Mouse (Mus musculus): ENCODE data around the gene Chdh. TPM values are rescaled to one million over a fixed set of nuclear protein-coding genes. Genes with fewer than 3 reads are reported as not detected.
A peak's percentile ranks its signal among the peaks of the same experiment; 100 is the strongest.

The Chdh gene
- total RNA-seq, 2 experiments from 2014 or later = 16.1 to 26.4 TPM

DNA sequence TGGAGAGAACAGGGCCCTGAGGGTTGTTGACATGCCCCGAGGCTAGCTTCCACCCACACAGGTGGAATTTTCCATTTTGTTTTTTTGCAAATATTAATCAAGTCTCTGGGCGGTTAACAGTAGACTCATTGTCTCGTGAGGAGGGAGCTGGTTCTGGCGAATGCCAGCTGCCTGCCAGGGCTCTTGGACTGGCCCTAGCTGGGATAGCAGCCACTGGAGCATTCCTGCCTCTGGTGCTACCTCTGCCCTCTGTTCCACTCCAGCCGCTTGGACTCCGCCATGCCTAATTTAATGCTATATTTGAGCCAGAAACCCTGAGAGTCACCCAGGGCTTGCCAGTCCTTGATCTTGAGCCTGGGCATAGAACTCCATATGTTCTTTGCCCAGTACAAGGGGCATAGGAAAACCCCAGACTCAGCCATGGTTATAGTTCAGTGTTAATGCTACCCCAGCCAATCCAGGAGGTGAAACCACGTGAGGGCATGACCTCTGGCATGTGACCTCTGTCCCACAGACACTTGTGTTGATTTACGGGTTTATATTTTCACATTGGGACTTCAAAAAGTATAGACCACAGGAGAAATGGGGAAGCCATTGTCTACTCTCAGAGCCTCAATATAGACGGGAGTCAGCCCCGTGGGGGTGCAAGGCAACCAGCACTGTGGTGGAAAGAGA lies 3.2 kb downstream of the Chdh start:
- DNase-seq = peak; percentile 57

DNA sequence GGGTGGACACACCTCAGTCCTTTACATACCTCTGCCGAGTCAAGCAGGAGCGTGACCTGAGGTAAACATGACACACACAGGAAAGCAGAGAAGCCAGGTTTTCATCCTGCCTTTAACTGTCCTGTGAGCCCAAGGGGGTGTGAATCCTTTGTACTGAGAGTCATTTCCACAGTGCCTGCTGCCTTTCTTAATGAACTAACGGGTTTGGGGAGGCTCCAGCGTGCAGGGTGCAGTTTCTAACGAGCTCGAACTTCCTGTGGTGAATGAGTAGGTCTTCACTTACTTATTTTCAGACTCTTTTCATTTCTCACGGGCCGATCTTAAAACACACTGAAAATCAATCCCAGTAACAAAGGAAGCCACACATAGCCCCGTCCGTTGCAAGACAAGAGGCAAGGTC lies 5.7 kb downstream of the Chdh start:
- no peak for DNase-seq

DNA sequence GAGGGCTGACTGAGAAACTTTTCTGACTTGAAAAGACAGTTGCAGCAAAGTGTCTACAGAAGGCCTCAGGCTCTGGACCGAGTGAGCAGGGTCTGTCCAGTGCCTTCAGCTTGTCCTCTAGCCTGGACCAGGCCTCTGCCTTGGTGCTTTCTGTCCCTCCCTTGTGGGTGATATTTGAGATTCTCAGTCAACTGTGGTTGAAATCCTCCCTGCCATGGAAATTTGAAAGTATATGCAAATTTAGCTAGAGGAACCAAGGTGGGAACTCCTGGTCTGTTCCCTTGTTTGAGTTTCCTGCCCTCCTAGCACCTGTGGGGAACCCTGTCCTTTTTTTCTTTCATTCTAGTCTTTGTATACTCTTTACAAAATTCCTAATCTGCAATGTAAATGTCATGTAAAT lies 6.2 kb downstream of the Chdh start:
- no peak for DNase-seq

DNA sequence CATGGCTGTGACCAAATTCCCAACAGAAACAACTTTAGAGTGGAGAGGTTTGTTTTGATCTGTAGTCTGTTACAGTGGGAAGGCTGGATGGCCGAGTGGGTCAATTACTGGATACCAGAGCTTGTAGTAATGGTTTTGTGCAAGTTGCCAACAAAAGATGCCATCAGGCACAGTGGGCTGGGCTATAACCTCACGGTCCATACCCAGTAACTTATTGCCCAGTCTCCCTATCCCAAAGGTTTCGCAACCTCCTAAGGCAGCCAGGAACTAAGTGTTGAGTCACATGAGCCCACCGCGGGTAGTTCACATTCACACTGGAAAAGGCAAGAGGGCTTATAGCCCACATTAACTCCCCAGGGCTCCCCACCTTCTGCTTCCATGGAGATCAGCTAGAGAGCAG lies 7.8 kb downstream of the Chdh start:
- DNase-seq = no peak

DNA sequence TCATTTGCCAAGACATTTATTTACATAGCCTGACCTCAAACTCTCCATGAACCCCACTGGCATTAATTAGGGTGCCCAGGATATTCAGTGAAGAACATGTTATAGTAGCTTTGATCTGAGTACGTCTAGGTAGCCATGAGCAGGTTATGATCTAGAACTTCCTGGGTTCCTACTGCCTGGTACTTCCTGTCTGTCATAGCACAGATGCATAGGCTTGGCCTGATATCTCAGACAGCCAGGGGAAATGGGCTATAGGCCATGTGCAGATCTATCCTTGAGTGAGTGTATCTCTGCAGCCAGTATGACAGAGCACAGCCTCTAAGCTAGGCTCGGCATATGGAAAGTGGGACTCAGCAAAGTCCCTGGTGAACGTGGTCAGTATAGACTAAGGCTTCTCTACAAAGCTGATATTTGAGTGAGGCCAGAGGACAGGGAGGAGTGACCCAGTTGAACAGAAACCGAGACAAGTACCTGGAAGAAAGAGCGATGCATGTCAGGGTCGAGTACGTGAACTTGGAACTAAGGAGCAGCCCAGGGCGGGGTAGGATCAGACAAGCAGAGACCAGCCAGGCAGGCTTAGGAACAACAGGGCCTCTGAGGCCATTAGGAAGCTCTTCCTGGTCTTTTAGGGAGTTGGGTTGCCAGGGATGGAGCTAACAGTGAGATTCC lies 9.1 kb downstream of the Chdh start:
- no peak for DNase-seq

DNA sequence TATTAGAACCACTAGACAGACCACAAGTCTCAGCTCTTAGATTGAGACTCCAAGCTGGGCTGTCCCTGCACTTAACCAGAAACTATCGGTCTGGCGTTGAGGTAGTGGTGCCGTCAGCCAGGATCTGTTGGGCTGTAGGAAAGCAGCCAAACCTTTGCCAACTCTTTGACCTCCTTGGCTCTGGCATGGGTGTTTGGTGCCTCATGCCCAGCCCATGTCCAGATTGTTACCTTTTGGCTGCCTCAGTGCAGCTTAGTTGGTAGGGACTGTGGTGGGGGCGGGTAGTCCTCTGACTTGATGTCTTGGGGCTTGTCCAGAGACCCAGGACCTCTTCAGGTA lies 9.6 kb downstream of the Chdh start:
- DNase-seq = peak; percentile 50

DNA sequence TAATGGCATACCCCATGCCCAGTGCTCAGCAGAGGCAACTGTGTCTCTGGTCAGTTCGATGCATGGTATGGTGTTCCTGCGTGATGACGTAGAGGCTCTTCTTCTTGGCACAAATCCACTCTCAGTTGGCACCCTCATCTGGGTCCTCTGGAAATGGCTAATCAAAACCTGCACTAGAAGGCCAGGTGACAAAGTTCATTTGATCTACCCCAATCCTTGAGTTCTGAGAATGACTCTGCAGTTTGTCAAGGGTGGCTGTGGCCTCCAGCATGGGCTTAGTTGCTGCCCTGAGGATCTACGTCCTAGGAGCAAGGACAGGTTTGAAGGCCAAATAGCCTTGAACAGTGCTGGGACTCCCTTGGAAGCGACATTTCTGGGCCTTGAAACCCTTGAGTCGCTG lies 10.0 kb downstream of the Chdh start:
- DNase-seq = no peak

DNA sequence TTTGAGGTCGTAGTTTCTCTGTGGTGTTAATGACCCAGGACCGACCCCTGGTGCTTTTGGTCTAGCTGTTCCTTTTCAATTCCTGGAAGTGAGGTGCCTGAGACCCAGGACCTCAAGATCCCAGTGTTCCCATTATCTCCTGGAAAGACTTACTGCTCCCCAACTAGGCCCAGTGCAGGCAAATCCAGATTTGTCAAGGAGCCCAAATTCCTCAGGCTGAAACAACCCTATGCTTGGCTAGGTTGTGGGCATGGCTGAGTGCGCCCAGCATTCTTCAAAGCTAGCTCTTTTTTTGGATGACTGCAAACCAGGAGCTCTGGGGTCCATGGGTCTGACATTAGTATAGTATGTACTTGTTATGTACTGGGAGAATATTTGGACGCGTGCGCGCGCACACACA lies 10.6 kb downstream of the Chdh start:
- no peak for DNase-seq

DNA sequence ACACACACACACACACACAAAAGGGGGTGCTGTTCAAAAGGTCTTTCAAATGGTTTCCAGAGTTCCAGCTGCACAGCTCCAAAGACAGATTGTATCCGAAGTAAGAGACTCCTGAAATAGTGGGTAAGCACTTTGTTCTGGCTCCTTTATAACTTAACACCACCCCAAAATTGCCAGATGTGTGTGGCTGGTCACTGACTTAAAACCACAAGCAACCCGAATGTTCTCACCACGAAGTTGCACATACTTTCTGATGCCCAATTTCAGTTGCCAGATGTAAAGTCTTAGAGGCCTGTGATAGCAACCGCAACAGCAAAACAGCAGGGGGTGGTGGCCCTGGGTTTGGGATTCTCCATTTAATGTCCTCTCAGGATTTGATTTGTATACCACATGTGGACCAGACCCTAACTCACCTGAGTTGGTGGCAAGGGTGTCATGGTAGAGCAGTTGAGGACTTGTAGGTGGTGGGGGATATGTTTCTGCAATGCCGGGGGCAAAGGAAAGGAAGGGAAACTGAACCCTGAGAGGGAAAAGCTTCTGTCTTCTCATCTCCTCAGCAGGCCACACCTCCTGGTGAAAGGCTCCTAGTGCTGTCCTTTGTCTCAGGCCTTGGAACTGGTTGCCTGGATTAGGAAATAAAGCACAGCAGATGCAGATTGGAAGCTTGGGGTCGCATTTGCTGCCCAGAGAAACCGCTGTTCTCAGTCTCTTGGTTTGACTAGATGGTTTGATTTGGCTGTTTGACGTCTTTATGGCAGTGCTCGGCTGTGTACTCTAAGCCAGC lies 11.2 kb downstream of the Chdh start:
- DNase-seq = no peak

DNA sequence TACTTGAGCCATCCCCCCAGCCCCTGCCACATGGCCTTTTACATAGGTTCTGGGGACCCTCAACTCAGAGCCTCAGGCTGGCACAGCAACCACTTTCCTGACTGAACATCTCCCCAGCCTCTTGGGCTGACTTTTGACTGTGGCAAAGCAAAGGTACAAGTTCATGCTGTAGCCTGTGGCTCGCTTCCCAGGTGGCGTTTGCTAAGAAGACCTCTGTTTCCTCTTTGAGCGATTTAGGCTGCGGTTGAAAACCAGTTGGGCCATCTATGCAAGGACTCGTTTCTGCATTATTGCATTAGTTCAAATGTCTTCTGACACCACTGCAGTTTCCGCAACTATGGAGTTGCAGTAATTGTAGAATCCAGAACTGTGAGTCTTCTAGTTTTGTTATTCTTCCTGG lies 13.6 kb downstream of the Chdh start:
- no peak for DNase-seq

DNA sequence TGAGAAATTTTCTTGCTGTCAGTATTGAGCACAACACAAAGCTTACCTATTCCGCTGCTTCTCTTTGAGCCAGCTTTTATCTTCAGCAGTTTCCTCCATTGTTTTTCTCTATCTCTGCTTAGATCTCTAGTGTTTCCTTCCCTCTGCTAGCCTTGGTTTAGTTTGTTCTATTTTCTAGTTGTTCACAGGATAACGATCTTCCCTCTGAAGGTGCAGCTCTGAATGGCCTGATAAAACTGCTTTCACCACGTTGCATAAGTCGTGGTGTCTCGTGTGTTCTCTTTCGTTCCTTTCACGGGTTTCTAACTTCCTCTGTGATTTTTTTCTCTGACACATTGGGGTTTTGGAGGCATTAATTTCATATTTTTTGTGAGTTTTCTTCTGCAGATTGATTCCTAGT lies 15.6 kb downstream of the Chdh start:
- DNase-seq = no peak

DNA sequence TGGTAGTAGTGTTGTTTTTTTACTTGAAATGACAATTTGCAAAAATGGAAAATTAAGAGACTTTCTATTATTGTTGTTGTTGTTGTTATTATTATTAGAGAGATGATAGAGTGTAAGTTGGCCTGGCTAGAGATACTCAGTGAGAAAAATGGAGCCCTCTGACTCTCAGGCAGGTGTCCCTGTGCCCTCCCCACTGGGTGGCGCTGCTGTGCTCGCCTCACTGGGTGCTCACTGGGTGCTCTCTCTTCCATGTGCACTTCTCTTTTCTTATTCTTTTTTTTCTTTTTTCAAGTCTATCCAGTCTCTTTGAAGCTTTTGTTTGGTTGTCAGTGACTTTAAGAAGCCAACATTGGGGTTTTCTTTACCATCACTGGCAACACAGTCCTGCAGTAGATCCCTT lies 18.6 kb downstream of the Chdh start:
- peak; percentile 65 for DNase-seq

DNA sequence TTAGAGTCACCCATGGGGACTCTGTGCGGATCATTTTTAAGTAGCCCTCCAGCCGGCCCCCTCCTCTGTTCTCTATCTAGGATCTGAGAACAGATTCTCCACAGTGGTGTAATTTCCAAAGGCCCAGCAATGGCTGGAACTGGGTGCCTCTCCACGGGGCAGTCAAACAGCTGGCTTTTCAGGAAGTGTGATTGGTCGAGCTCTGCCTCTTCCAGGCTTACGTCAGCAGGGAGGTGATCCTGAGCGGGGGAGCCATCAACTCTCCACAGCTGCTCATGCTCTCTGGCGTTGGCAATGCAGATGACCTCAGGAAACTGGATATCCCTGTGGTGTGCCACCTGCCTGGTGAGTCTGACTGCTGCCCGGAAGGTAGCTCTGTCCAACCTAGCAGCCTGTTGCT lies 24.6 kb downstream of the Chdh start:
- DNase-seq = no peak

DNA sequence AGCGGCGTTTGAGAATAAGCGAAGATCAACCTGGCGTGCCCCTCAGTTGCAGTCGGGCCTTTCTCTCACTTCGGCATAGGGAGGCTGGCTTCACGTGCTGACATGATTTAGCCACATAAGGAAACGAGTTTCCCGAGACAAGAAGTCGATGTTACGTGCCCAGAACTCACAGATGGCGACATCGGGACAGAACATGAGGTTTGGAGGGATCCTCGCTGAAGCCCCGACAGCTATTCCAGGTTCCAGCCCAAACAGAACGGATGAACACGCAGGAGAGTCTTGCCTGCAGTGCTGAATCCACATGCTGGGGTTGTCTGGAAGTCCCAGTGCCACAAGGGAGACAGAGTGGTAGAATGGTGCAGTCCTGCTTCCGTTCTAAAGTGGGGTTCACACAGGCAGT lies 29.6 kb downstream of the Chdh start:
- no peak for DNase-seq

DNA sequence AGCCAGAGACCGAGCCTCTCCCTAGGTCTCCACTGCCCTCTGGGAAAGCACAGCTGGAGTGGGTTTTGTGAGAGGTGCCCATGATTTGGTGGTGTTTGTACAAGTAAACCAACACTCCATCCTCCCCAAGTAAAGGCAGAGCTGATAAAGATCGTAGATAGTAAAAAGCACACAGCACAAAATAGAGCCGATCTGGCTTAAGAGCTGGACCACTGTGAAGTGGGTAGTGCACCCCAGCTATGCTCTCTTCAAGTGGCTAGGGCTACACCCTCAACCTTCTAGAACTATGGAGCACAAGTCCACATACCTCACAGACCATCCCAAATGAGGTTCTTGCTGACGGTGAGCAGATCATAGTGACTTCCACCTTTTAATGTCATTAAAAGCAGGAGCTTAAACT lies 30.6 kb downstream of the Chdh start:
- DNase-seq = no peak

DNA sequence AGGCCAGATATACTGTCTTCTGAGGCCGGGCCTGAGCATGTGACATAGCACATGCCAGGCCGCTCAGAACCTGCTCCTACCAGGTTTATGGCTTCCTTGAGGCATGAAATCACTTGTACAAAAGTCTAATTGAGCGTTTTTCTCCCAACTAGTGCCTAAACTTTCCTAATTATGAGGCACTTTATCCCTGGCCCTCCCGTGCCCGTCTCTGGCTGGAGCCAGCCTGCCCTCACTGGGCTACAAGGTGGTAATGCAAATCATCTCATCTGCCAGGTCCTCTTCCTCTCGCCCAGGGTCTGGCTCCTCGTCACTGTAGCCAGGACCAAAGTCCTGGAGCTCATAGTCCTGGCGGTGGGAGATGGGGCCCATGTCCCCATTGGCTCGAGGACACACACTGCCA lies 33.0 kb downstream of the Chdh start:
- DNase-seq = no peak

DNA sequence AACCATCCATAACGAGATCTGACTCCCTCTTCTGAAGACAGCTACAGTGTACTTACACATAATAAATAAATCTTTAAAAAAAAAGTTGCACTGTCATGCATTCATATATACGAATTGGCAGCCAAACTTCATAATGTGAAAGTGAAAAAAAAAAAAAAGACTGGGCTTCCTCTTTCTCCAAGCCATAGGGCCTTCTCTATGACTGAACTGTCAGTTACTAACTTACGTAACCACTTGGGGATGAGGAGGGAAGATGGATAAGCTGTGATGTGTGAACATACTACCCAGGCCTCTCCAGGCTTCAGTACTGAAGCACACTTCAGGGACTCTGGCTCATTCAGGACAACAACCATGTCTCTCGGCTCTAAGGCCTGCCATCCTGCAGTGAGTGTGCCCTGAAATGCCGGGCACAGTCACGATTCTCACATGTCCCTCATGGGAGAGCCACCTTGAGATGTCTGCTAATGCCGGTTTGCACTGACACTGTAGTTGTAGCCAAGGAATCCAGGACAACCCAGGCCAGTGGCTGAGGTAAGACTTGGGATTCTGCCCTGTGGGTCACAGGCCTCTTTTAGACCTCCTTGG lies 34.6 kb downstream of the Chdh start:
- no peak for DNase-seq

DNA sequence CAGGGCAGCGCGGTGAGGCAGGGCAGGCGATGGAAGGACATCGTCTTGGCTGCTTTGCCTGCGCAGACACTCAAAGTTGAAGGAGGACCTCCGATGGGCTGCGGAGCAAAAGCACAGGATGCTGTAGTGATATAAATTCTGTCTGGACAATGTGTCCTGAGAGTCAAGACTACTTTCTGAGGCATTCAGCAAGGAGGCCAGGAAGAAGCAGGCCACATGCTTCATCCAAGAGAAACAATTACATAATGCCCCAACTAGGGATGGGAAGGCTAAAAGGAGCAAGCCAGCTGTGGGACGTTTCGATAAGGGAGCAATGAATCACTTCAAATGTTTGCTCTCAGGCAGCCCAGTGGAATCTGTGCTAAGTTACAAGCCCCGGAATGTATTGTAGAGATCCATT lies 36.4 kb downstream of the Chdh start:
- no peak for DNase-seq

DNA sequence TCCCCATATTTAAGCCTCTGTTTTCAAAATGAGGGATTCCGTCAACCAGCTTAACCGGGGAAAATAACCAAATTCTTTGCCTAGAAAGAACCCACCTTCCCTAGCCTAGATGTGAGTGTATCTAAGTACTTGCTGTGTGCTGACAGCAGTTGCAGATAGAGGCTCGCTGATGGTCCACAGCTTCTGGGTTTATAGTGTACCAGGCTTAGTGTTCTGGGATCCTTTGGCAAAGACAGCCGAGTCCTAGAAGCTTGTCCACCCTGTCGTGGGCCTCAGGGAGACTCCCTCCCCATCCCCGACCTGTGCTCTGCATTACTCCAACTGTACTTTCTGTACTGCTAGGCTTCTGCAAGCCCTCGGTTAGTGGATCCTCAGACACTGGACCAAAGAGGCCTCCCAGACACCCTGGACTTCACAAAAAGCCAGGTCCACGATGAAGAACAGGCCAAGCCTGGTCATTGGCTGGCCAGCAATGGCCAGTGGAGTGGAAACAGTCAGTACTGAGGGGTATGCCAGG lies 36.9 kb downstream of the Chdh start:
- DNase-seq = no peak

DNA sequence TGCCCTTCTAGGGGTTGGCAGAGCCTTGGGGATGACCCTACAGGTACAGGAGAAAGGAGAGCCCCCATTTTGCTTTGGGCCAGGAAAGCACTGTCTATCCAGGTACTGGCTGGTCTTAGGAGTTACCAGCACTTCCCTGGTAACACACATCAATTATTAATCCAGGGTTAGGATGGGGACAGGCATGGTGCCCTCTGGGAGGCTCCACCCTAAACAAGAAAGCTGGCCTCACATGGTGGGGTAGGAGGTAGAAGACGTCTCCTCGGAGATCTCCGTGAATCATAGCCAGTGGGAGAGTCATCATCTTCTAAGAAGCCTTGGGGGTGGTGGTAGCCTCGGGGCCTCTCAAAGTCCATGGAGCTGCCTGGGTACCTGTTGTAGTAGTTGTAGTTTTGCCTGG lies 38.2 kb downstream of the Chdh start:
- no peak for DNase-seq

DNA sequence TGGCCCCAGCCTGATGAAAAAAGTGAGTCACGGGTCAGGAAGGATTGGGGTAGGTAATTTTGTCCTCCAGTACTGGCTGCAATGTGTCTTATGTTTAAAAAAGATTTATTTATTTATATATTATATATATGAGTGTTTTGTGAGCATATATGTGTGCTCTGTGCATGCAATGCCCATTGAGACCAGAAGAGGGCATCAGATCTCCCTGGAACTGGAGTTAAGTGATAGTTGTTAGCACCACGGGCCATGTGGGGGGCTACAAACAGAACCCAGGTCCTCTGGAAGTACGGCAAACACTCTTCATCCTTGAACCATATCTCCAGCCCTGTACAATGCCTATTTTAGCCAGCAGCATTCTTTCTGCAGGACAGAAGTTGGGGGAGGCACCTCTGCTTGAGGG lies 39.2 kb downstream of the Chdh start:
- DNase-seq = no peak

DNA sequence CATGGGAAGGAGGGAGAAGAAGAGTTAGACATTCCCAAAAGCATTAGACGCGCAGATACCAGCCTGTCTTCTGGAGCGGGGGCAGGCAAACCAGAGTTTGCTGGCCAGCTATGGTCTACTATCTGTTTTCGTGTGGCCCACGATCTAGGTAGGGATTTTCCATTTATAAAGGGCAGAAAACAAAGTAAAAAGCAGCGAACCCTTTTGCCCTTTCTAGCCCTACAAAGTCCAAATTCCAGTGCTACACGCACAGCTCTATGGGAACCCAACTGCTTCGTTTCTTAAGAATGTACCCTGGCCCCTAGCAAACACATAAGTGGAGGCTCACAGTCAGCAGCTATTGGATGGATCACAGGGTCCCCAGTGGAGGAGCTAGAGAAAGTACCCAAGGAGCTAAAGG lies 41.5 kb downstream of the Chdh start:
- no peak for DNase-seq

DNA sequence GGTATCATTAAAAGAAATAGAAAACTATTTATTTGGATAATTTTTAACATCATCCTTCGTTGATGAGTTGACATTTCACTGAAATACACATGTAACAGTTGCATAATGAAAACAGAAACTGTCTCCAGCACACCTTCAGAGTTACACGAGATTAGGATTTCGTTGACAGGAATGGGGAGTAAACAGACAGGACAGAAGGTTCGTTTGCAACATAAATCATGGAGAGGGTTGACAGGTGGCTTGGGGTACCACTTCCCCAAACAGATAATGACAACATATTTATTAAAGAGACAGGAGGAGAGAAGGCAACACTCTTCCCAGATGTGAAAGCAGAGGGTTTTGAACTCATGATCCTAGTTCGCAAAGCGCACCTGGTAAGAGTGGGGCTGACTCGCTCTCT lies 46.1 kb downstream of the Chdh start:
- DNase-seq = no peak

All from adrenal gland, postnatal 10 days (tissue).